Mouse (Mus musculus) cerebellum, adult 2 months (tissue): ENCODE results near the gene Dph5.

Experiments used
- CTCF ChIP-seq: fragments of 200-500 bp; IDR thresholded peaks from 2 replicates; pipeline ENCODE4 v1.5.1; 2011; ENCODE audit warnings: low read depth, mild to moderate bottlenecking, control low read depth, low read length, moderate library complexity, borderline replicate concordance; ENCODE audit not compliant: insufficient read depth
- POLR2A ChIP-seq: fragments of 200-500 bp; IDR thresholded peaks from 2 replicates; pipeline ENCODE4 v1.6.1; 2011; ENCODE audit warnings: low read length, control low read depth, borderline replicate concordance; ENCODE audit not compliant: insufficient read depth

DNA sequence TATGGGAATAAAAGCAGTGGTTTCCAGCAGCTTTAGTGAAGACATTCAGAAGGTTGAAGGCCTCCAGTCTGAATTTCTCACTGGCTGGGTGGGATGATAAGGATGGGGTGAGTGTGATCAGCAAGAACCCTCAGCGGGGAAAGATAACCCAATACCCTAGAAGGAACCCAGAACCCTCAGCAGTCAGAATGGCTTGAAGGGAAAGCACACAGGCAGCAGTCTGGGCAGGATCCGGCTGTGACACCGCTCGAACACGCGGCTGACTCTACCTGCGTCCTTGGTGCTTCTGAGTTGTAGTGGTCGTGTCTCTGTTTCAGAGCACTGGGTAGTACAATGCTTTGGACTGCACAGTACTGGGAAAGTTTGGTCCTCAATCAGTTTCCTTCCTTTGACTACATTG is 58.6 kb downstream of the Dph5 start:
- TF ChIP-seq CTCF: no peak
- TF ChIP-seq POLR2A: no peak
